Mouse (Mus musculus): ENCODE data around the gene Mapk8ip2. TPM values are rescaled to one million over a fixed set of nuclear protein-coding genes. Genes with fewer than 3 reads are reported as not detected.

The Mapk8ip2 gene
- total and polyA plus RNA-seq, 3 experiments: 0.04 TPM; not detected in 2

- peaks cover 29 to 46% of the 10 kb centered on the region in 2 experiments for H3K36me3 ChIP-seq (replicated peaks in 1 of 2; ENCODE audit: control insufficient read depth in 1 of 2, insufficient read depth in 1 of 2, low read length in 1 of 2)
- no peak overlapping the region for H3K4me3 ChIP-seq (replicated peaks in 1 of 3; ENCODE audit: low read depth in 2 of 3, low read length in 2 of 3, poor library complexity in 1 of 3)
- dilution Hi-C loops (cut with MboI; ENCODE audit: extremely low pct_ligation_motif_present, extremely low pct_unique_long_range_greater_than_20kb, low sequenced_read_pairs): no loop called here
- no peaks in the 10 kb centered on the region for H3K4me1 ChIP-seq (ENCODE audit: control insufficient read depth in 1 of 2, insufficient read depth in 2 of 2)
- TF ChIP-seq CTCF (conservative IDR thresholded peaks at IDR 0.05 in 1 of 2, IDR thresholded peaks at IDR 0.05 in 1 of 2; ENCODE audit: low read depth in 2 of 2, low read length in 2 of 2) (no peak), GABPA (IDR thresholded peaks at IDR 0.05; ENCODE audit: insufficient replicate concordance, low read depth, low read length) (no peak), USF2 (conservative IDR thresholded peaks at IDR 0.05; ENCODE audit: low read depth, low read length) (no peak), JUND (conservative IDR thresholded peaks at IDR 0.05; ENCODE audit: low read depth, low read length) (no peak), NRF1 (IDR thresholded peaks at IDR 0.05; ENCODE audit: low read depth, low read length) (no peak), USF1 (IDR thresholded peaks at IDR 0.05; ENCODE audit: low read depth, low read length) (no peak), PAX5 (IDR thresholded peaks at IDR 0.05; ENCODE audit: low read length) (no peak), RCOR1 (conservative IDR thresholded peaks at IDR 0.05; ENCODE audit: low read depth, low read length) (no peak), SIN3A (IDR thresholded peaks at IDR 0.05; ENCODE audit: low read length) (no peak), IRF4 (IDR thresholded peaks at IDR 0.05; ENCODE audit: low read depth, low read length) (no peak), MAFK (IDR thresholded peaks at IDR 0.05; ENCODE audit: insufficient replicate concordance, low read length) (no peak), JUN (IDR thresholded peaks at IDR 0.05; ENCODE audit: insufficient read depth, low read depth, low read length) (no peak), ZKSCAN1 (IDR thresholded peaks at IDR 0.05; ENCODE audit: borderline replicate concordance, low read depth, low read length) (no peak), ETS1 (conservative IDR thresholded peaks at IDR 0.05; ENCODE audit: low read depth, low read length) (no peak), RAD21 (IDR thresholded peaks at IDR 0.05; ENCODE audit: low read depth, low read length) (no peak)
- no peak overlapping the region for H3K9ac ChIP-seq (ENCODE audit: insufficient read depth, low read depth)
- H3K27me3 ChIP-seq (replicated peaks): no peaks in the 10 kb centered on the region
- no peaks in the 10 kb centered on the region for H3K9me3 ChIP-seq (replicated peaks; ENCODE audit: low read length)
- in situ Hi-C loops (cut with MboI; ENCODE audit: low pct_ligation_motif_present, low pct_unique_long_range_greater_than_20kb, low sequenced_read_pairs): no loop called here
- no peak overlapping the region for H3K4me2 ChIP-seq (ENCODE audit: insufficient read depth, low read depth, poor library complexity, severe bottlenecking)
- H3K27ac ChIP-seq (ENCODE audit: insufficient read depth, low read depth): no peak overlapping the region
- no peak for DNase-seq (ENCODE audit: extremely low read depth)
- H3K79me2 ChIP-seq (replicated peaks; ENCODE audit: control insufficient read depth, extremely low read depth, insufficient read depth, poor library complexity, severe bottlenecking): no peaks in the 10 kb centered on the region
These were observed 38.4 kb upstream of the Mapk8ip2 start for GRCm38 (mm10) chr15:89415282-89415681.

GRCm38 (mm10) chr15:89421938-89422337, 31.8 kb upstream of the Mapk8ip2 start:
- H3K27ac ChIP-seq (ENCODE audit: insufficient read depth, low read depth): no peak overlapping the region
- no peak overlapping the region for H3K4me2 ChIP-seq (ENCODE audit: insufficient read depth, low read depth, poor library complexity, severe bottlenecking)
- H3K4me3 ChIP-seq (replicated peaks in 1 of 3; ENCODE audit: low read depth in 2 of 3, low read length in 2 of 3, poor library complexity in 1 of 3): no peak overlapping the region
- peaks cover 55 to 90% of the 10 kb centered on the region in 2 experiments for H3K36me3 ChIP-seq (replicated peaks in 1 of 2; ENCODE audit: control insufficient read depth in 1 of 2, insufficient read depth in 1 of 2, low read length in 1 of 2)
- in situ Hi-C loops (cut with MboI; ENCODE audit: low pct_ligation_motif_present, low pct_unique_long_range_greater_than_20kb, low sequenced_read_pairs): loop anchor here (10.0 kb wide), 1 partner anchor 347 kb away; the partner anchor contains the start of gene Trabd
- H3K79me2 ChIP-seq (replicated peaks; ENCODE audit: control insufficient read depth, extremely low read depth, insufficient read depth, poor library complexity, severe bottlenecking): no peaks in the 10 kb centered on the region
- no peak for DNase-seq (ENCODE audit: extremely low read depth)
- no peaks in the 10 kb centered on the region for H3K9me3 ChIP-seq (replicated peaks; ENCODE audit: low read length)
- no peaks in the 10 kb centered on the region for H3K27me3 ChIP-seq (replicated peaks)
- TF ChIP-seq HCFC1 (IDR thresholded peaks at IDR 0.05; ENCODE audit: low read depth, low read length) (no peak), NRF1 (IDR thresholded peaks at IDR 0.05; ENCODE audit: low read depth, low read length) (no peak), POLR2AphosphoS2 (IDR thresholded peaks at IDR 0.05; ENCODE audit: low read depth, low read length) (no peak), ETS1 (conservative IDR thresholded peaks at IDR 0.05; ENCODE audit: low read depth, low read length) (no peak), CTCF (conservative IDR thresholded peaks at IDR 0.05 in 1 of 2, IDR thresholded peaks at IDR 0.05 in 1 of 2; ENCODE audit: low read depth in 2 of 2, low read length in 2 of 2) (no peak), GABPA (IDR thresholded peaks at IDR 0.05; ENCODE audit: insufficient replicate concordance, low read depth, low read length) (no peak), JUN (IDR thresholded peaks at IDR 0.05; ENCODE audit: insufficient read depth, low read depth, low read length) (no peak), IRF4 (IDR thresholded peaks at IDR 0.05; ENCODE audit: low read depth, low read length) (no peak), SMC3 (IDR thresholded peaks at IDR 0.05; ENCODE audit: low read depth, low read length) (no peak), USF1 (IDR thresholded peaks at IDR 0.05; ENCODE audit: low read depth, low read length) (no peak), MAX (IDR thresholded peaks at IDR 0.05; ENCODE audit: low read length) (no peak), MAZ (IDR thresholded peaks at IDR 0.05; ENCODE audit: low read depth, low read length) (no peak), MAFK (IDR thresholded peaks at IDR 0.05; ENCODE audit: insufficient replicate concordance, low read length) (no peak), PAX5 (IDR thresholded peaks at IDR 0.05; ENCODE audit: low read length) (no peak), MEF2A (IDR thresholded peaks at IDR 0.05; ENCODE audit: borderline replicate concordance, low read depth, low read length) (no peak), BHLHE40 (IDR thresholded peaks at IDR 0.05; ENCODE audit: low read depth, low read length) (no peak), ZKSCAN1 (IDR thresholded peaks at IDR 0.05; ENCODE audit: borderline replicate concordance, low read depth, low read length) (no peak), TBP (conservative IDR thresholded peaks at IDR 0.05; ENCODE audit: low read depth, low read length) (no peak), EP300 (IDR thresholded peaks at IDR 0.05; ENCODE audit: low read length) (no peak), ZMIZ1 (IDR thresholded peaks at IDR 0.05; ENCODE audit: low read depth, low read length) (no peak)
- dilution Hi-C loops (cut with MboI; ENCODE audit: extremely low pct_ligation_motif_present, extremely low pct_unique_long_range_greater_than_20kb, low sequenced_read_pairs): no loop called here
- no peaks in the 10 kb centered on the region for H3K4me1 ChIP-seq (ENCODE audit: control insufficient read depth in 1 of 2, insufficient read depth in 2 of 2)
- H3K9ac ChIP-seq (ENCODE audit: insufficient read depth, low read depth): no peak overlapping the region
